Mouse (Mus musculus): ENCODE measurements around the gene Drp2.

- TF ChIP-seq CTCF (conservative IDR thresholded peaks at IDR 0.05; ENCODE audit: low read length): no peak
- no peak for TF ChIP-seq NANOG (IDR thresholded peaks at IDR 0.05; ENCODE audit: borderline replicate concordance, low read length)
- TF ChIP-seq POU5F1 (IDR thresholded peaks at IDR 0.05; ENCODE audit: borderline replicate concordance, low read length): no peak
Measured at GRCm38 (mm10) chrX:134481720-134482119, 77.4 kb downstream of the Drp2 start.
